Mouse (Mus musculus): ENCODE data around the gene Tbc1d10b.

The Tbc1d10b gene

DNA sequence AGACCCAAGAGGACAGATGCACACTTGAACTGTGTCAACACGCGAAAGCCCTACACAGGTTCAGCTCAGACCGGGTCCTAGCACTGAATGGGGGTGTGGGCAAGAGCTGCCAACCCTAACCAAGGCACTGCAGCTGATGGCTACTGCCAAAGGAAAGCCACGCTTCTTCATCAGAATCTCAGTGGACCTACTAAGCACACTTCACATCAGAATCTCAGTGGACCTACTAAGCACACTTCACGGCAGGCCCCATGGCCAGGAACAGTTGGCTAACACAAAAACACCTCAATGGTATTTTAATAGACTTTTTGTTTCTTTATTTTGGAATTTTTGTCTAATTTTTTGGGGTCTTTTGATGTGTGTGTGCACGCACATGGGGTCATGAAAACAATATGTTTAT, 55.8 kb downstream of the Tbc1d10b start:
- DNase-seq (ENCODE audit: low spot score), result no peak

DNA sequence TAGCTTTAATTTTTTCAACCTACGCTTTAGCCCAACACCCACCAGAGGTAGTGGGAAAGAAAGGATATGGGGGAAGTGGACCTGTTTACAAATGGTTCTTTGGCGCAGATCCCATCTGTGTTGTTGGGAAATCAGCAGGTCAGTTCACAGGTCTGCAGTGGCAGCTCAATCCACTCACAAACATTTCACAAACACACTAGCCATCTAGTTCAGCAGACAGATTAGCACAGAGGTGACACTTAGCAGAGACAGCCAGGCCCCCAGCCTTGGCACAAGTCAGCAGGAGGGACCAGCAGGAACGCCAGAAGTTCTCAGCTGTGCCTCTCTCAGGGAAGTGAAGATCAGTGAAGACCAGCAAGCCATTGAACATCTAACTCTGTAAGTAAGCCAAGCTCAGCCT, 60.4 kb downstream of the Tbc1d10b start:
- no peak for DNase-seq (ENCODE audit: low spot score)
